Mouse (Mus musculus) MEL (cell line): ENCODE measurements around the gene Mprip. TPM values are rescaled to one million over a fixed set of nuclear protein-coding genes. Genes with fewer than 3 reads are reported as not detected.
"Not testable (repeated sequence)": the region's sequence is repeated elsewhere in the genome, so short reads cannot be mapped to it uniquely, and the experiment has no call there.

Experiments
- DNase-seq: peaks from one replicate; pipeline ENCODE4 v3.0.0; 2011; ENCODE audit warnings: low read depth, low spot score
- H3K27ac ChIP-seq: 2 replicates; pipeline ENCODE4 v1.5.1; 2012; ENCODE audit warnings: low read depth, mild to moderate bottlenecking, control low read depth, low read length, moderate library complexity; ENCODE audit not compliant: control insufficient read depth
- H3K27me3 ChIP-seq, 2 experiments: fragments of 150-350 bp in 1 of 2; sonication (generic) in 1 of 2; 2 replicates each; pipeline ENCODE4 v1.6.1; 2012; ENCODE audit warnings: low read length in 2 of 2, mild to moderate bottlenecking in 2 of 2, improper control_type of control experiment in 1 of 2, moderate library complexity in 1 of 2; ENCODE audit not compliant: insufficient read depth in 2 of 2, control insufficient read depth in 1 of 2
- H3K36me3 ChIP-seq, 2 experiments: 2 replicates each; pipeline ENCODE4 v1.6.1; 2012 to 2014; ENCODE audit warnings: low read length in 2 of 2, improper control_type of control experiment in 1 of 2, inconsistent platforms in 1 of 2, mild to moderate bottlenecking in 1 of 2; ENCODE audit not compliant: insufficient read depth in 2 of 2, control insufficient read depth in 1 of 2
- H3K4me1 ChIP-seq, 2 experiments: fragments of 150-350 bp in 1 of 2; sonication (generic) in 1 of 2; 2 replicates each; pipeline ENCODE4 v1.6.1; 2012; ENCODE audit warnings: low read length in 2 of 2, improper control_type of control experiment in 1 of 2, mild to moderate bottlenecking in 1 of 2; ENCODE audit not compliant: insufficient read depth in 2 of 2, control insufficient read depth in 1 of 2
- H3K4me3 ChIP-seq, 2 experiments: fragments of 150-350 bp in 1 of 2; sonication (generic) in 1 of 2; 2 replicates each; pipeline ENCODE4 v1.5.1; 2012; ENCODE audit warnings: low read depth in 2 of 2, low read length in 2 of 2, mild to moderate bottlenecking in 2 of 2, moderate library complexity in 2 of 2, control low read depth in 1 of 2, improper control_type of control experiment in 1 of 2; ENCODE audit not compliant: control insufficient read depth in 1 of 2, insufficient read depth in 1 of 2
- H3K79me2 ChIP-seq: 2 replicates; pipeline ENCODE4 v1.6.1; 2012; ENCODE audit warnings: mild to moderate bottlenecking, low read length, moderate library complexity; ENCODE audit not compliant: control insufficient read depth, poor library complexity, insufficient read depth
- H3K9ac ChIP-seq: 2 replicates; pipeline ENCODE4 v1.6.1; 2012; ENCODE audit warnings: low read depth, mild to moderate bottlenecking, control low read depth, low read length, moderate library complexity; ENCODE audit not compliant: control insufficient read depth, poor library complexity, severe bottlenecking
- H3K9me3 ChIP-seq: fragments of 150-350 bp; sonication (generic); replicated peaks from 2 replicates; pipeline ENCODE4 v1.6.1; 2012; ENCODE audit warnings: mild to moderate bottlenecking, low read length, improper control_type of control experiment, moderate library complexity; ENCODE audit not compliant: insufficient read depth
- BHLHE40 ChIP-seq: IDR thresholded peaks from 2 replicates; pipeline ENCODE4 v1.6.1; 2012; ENCODE audit warnings: low read depth, mild to moderate bottlenecking, inconsistent platforms, low read length, improper control_type of control experiment, borderline replicate concordance
- CHD2 ChIP-seq: IDR thresholded peaks from 2 replicates; pipeline ENCODE4 v1.6.1; 2011; ENCODE audit warnings: low read length, improper control_type of control experiment
- E2F4 ChIP-seq: IDR thresholded peaks from 2 replicates; pipeline ENCODE4 v1.6.1; 2011; ENCODE audit warnings: low read depth, low read length, improper control_type of control experiment, borderline replicate concordance
- ELF1 ChIP-seq: IDR thresholded peaks from 2 replicates; pipeline ENCODE4 v1.6.1; 2014; ENCODE audit warnings: low read depth, mild to moderate bottlenecking, inconsistent platforms, low read length, improper control_type of control experiment, moderate library complexity
- ETS1 ChIP-seq: IDR thresholded peaks from 2 replicates; pipeline ENCODE4 v1.6.1; 2012; ENCODE audit warnings: low read depth, mild to moderate bottlenecking, inconsistent platforms, low read length, improper control_type of control experiment, moderate library complexity
- GABPA ChIP-seq: IDR thresholded peaks from 2 replicates; pipeline ENCODE4 v1.6.1; 2012; ENCODE audit warnings: low read depth, mild to moderate bottlenecking, inconsistent platforms, low read length, improper control_type of control experiment, moderate library complexity
- GATA1 ChIP-seq: IDR thresholded peaks from 2 replicates; pipeline ENCODE4 v1.6.1; 2011; ENCODE audit warnings: low read depth, low read length, improper control_type of control experiment
- HCFC1 ChIP-seq: IDR thresholded peaks from 2 replicates; pipeline ENCODE4 v1.6.1; 2012; ENCODE audit warnings: low read depth, mild to moderate bottlenecking, inconsistent platforms, low read length, improper control_type of control experiment, moderate library complexity
- KAT2A ChIP-seq: conservative IDR thresholded peaks from 2 replicates; pipeline ENCODE4 v1.6.1; 2012; ENCODE audit warnings: low read depth, low read length, improper control_type of control experiment, inconsistent platforms
- MAFK ChIP-seq: IDR thresholded peaks from 2 replicates; pipeline ENCODE4 v1.6.1; 2011; ENCODE audit warnings: low read depth, mild to moderate bottlenecking, low read length, improper control_type of control experiment, borderline replicate concordance
- MAX ChIP-seq: IDR thresholded peaks from 2 replicates; pipeline ENCODE4 v1.6.1; 2011; ENCODE audit warnings: low read length, improper control_type of control experiment
- MAZ ChIP-seq: IDR thresholded peaks from 2 replicates; pipeline ENCODE4 v1.6.1; 2012; ENCODE audit warnings: low read depth, mild to moderate bottlenecking, inconsistent platforms, low read length, improper control_type of control experiment
- MEF2A ChIP-seq: IDR thresholded peaks from 2 replicates; pipeline ENCODE4 v1.6.1; 2014; ENCODE audit warnings: low read depth, mild to moderate bottlenecking, inconsistent platforms, low read length, improper control_type of control experiment; ENCODE audit not compliant: poor library complexity, insufficient replicate concordance, severe bottlenecking; ENCODE audit errors: extremely low read depth
- MXI1 ChIP-seq: IDR thresholded peaks from 2 replicates; pipeline ENCODE4 v1.6.1; 2011; ENCODE audit warnings: mild to moderate bottlenecking, low read depth, low read length, improper control_type of control experiment
- MYB ChIP-seq: IDR thresholded peaks from 2 replicates; pipeline ENCODE4 v1.6.1; 2011; ENCODE audit warnings: mild to moderate bottlenecking, low read depth, low read length, improper control_type of control experiment
- MYC ChIP-seq: IDR thresholded peaks from 2 replicates; pipeline ENCODE4 v1.6.1; 2011; ENCODE audit warnings: low read depth, mild to moderate bottlenecking, low read length, improper control_type of control experiment, moderate library complexity
- NELFE ChIP-seq: IDR thresholded peaks from 2 replicates; pipeline ENCODE4 v1.6.1; 2011; ENCODE audit warnings: low read depth, low read length, improper control_type of control experiment
- POLR2AphosphoS2 ChIP-seq: IDR thresholded peaks from 2 replicates; pipeline ENCODE4 v1.6.1; 2011; ENCODE audit warnings: low read length, improper control_type of control experiment
- RAD21 ChIP-seq: IDR thresholded peaks from 2 replicates; pipeline ENCODE4 v1.6.1; 2011; ENCODE audit warnings: mild to moderate bottlenecking, low read depth, low read length, improper control_type of control experiment
- SIN3A ChIP-seq: IDR thresholded peaks from 2 replicates; pipeline ENCODE4 v1.6.1; 2012; ENCODE audit warnings: low read length, improper control_type of control experiment, inconsistent platforms
- TAL1 ChIP-seq: IDR thresholded peaks from 2 replicates; pipeline ENCODE4 v1.6.1; 2012; ENCODE audit warnings: mild to moderate bottlenecking, inconsistent platforms, low read length, moderate library complexity, mixed read lengths
- TBP ChIP-seq: IDR thresholded peaks from 2 replicates; pipeline ENCODE4 v1.8.0; 2011; ENCODE audit warnings: low read depth, low read length, improper control_type of control experiment
- TCF12 ChIP-seq: IDR thresholded peaks from 2 replicates; pipeline ENCODE4 v1.6.1; 2014; ENCODE audit warnings: low read depth, mild to moderate bottlenecking, inconsistent platforms, low read length, improper control_type of control experiment, moderate library complexity
- USF2 ChIP-seq, 2 experiments: IDR thresholded peaks; 2 replicates each; pipeline ENCODE4 v1.6.1; 2011 to 2012; ENCODE audit warnings: improper control_type of control experiment in 2 of 2, low read length in 2 of 2, borderline replicate concordance in 1 of 2, inconsistent platforms in 1 of 2, low read depth in 1 of 2, mild to moderate bottlenecking in 1 of 2; ENCODE audit not compliant: insufficient read depth in 1 of 2
- ZKSCAN1 ChIP-seq: IDR thresholded peaks from 2 replicates; pipeline ENCODE4 v1.6.1; 2012; ENCODE audit warnings: low read depth, mild to moderate bottlenecking, inconsistent platforms, low read length, improper control_type of control experiment, moderate library complexity
- ZMIZ1 ChIP-seq: IDR thresholded peaks from 2 replicates; pipeline ENCODE4 v1.6.1; 2012; ENCODE audit warnings: low read depth, mild to moderate bottlenecking, inconsistent platforms, low read length, improper control_type of control experiment, moderate library complexity
- polyA plus RNA-seq, 2 experiments: library from polyadenylated mRNA; stranded (reverse) in 1 of 2; unstranded in 1 of 2; fragments of >175 nt in 1 of 2; fragments of >200 nt in 1 of 2; gene quantifications; 2 replicates each; pipeline versions ENCODE4 v1.2.1 to v1.2.4; 2012; ENCODE audit warnings: low replicate concordance in 2 of 2, low read depth in 1 of 2; ENCODE audit not compliant: insufficient read length in 2 of 2, insufficient read depth in 1 of 2, missing spikeins in 1 of 2
- total RNA-seq: library from RNA; depleted of rRNA; stranded (reverse); fragments of 300-350 nt; gene quantifications from 2 replicates; pipeline ENCODE4 v1.2.3, GENCODE M21; 2012

Mprip gene
- total and polyA plus RNA-seq, 3 experiments, result 103 to 174 (median 142) TPM

DNA sequence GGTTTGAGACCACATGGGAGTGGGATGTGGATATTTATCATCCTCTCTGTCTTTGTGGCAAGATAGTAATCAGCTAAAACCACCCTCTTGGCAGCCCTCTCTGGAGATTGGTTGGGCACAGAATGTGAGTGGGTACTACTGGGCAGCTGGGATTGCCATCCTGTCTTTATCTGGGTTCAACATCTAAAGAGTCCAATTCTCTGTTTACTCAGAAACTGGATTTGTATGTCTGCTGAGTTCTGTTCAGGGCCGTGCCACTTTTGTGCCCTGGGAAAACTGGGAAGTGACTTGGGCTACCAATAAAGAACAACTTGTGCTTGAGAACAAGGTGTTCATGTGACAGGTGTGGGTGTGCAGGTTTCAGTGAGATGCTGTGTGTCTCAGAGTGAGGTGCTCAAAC is 73.2 kb downstream of the Mprip start:
- peaks cover 0 to 32% of the 10 kb centered on the region in 2 experiments; a peak in 3 of 4 replicates for H3K36me3 ChIP-seq
- peaks cover 13 to 23% of the 10 kb centered on the region in 2 experiments for H3K4me1 ChIP-seq
- DNase-seq, result no peak
- no peaks in the 10 kb centered on the region for H3K27me3 ChIP-seq
- H3K4me3 ChIP-seq, result no peak overlapping the region
- no peaks in the 10 kb centered on the region for H3K79me2 ChIP-seq
- no peaks in the 10 kb centered on the region for H3K9me3 ChIP-seq
- TF ChIP-seq MAZ, result no peak
- TF ChIP-seq NELFE, result no peak
- no peak for TF ChIP-seq TAL1
- TF ChIP-seq POLR2AphosphoS2, result no peak
- TF ChIP-seq SIN3A, result no peak
- no peak for TF ChIP-seq ELF1
- TF ChIP-seq TCF12, result no peak
- no peak for TF ChIP-seq BHLHE40
- no peak for TF ChIP-seq MEF2A
- no peak for TF ChIP-seq GABPA
- TF ChIP-seq MAFK, result no peak
- no peak for TF ChIP-seq MXI1
- no peak for TF ChIP-seq KAT2A
- H3K9ac ChIP-seq, result no peak overlapping the region
- H3K27ac ChIP-seq, result no peak overlapping the region

- H3K36me3 ChIP-seq, result peaks cover 0 to 44% of the 10 kb centered on the region in 2 experiments; a peak in 3 of 4 replicates
- not testable (repeated sequence) for H3K27me3 ChIP-seq, H3K27ac ChIP-seq, H3K4me3 ChIP-seq, DNase-seq, H3K9me3 ChIP-seq, H3K79me2 ChIP-seq, H3K9ac ChIP-seq
- H3K4me1 ChIP-seq, result peaks cover 20 to 37% of the 10 kb centered on the region in 2 experiments
Observed at GRCm38 (mm10) chr11:59735938-59736337, 74.8 kb downstream of the Mprip start.

GRCm38 (mm10) chr11:59737250-59737649 is 76.1 kb downstream of the Mprip start:
- DNase-seq, result no peak
- H3K27ac ChIP-seq, result no peak overlapping the region
- H3K27me3 ChIP-seq, result no peaks in the 10 kb centered on the region
- H3K9me3 ChIP-seq, result no peaks in the 10 kb centered on the region
- no peak overlapping the region for H3K9ac ChIP-seq
- H3K4me1 ChIP-seq, result peaks cover 20 to 37% of the 10 kb centered on the region in 2 experiments
- peaks cover 0 to 43% of the 10 kb centered on the region in 2 experiments; a peak in 3 of 4 replicates for H3K36me3 ChIP-seq
- no peaks in the 10 kb centered on the region for H3K79me2 ChIP-seq
- H3K4me3 ChIP-seq, result no peak overlapping the region
- TF ChIP-seq MYB, result no peak
- no peak for TF ChIP-seq E2F4
- no peak for TF ChIP-seq GATA1
- TF ChIP-seq CHD2, result no peak
- TF ChIP-seq TBP, result no peak
- TF ChIP-seq RAD21, result no peak
- no peak for TF ChIP-seq ETS1
- no peak for TF ChIP-seq HCFC1
- no peak for TF ChIP-seq USF2 (IDR thresholded peaks at IDR 0.05; ENCODE audit: borderline replicate concordance in 1 of 2, insufficient read depth in 1 of 2, low read depth in 1 of 2, low read length in 2 of 2)
- TF ChIP-seq TCF12, result no peak
- TF ChIP-seq KAT2A, result no peak
- no peak for TF ChIP-seq MXI1
- TF ChIP-seq SIN3A, result no peak
- TF ChIP-seq MAX, result no peak
- no peak for TF ChIP-seq ZMIZ1
- no peak for TF ChIP-seq BHLHE40
- TF ChIP-seq POLR2AphosphoS2, result no peak
- no peak for TF ChIP-seq MYC
- no peak for TF ChIP-seq ZKSCAN1
